7 mouse cellular contexts compared by ENCODE assay signal in the genomic region with DNA sequence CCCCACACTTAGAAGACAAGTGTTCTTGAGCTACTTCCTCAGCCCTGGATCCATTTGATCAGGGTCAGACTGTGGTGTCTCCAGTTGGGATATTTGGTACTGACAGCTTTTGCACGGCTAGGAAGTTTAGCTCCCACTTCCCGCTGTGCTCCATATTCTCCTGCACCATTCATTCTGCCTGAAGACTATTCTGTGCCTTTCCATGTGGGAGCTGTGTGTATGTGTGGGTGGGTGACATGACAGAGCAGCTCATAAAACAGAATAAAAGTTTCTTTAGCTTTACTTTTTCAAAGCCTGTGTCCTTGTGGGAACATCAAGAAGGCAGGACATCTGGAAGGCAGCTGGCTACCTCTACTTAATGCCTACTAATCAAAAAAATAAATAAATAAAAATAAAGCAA.
"Had no signal": no experiment of that assay in that cellular context is flagged by ENCODE, and none has a peak within 500 bp of the region (broad histone marks: within the 10 kb centered on the region; RNA-seq: fewer than 3 reads in every experiment).

No protein-coding gene starts in this region.

- DNase-seq: kidney, adult 8-10 months; kidney, postnatal 25 days; layer of hippocampus, postnatal 36 days; lung, adult 2 months; lung, postnatal 36 days; thymus, adult 18-20 months; thymus, postnatal 14 days had no signal
